Mouse (Mus musculus) frontal cortex, postnatal 14 days (tissue): ENCODE data around the gene Slc27a2.
A peak's percentile ranks its signal among the peaks of the same experiment; 100 is the strongest.
"Not testable (repeated sequence)": the region's sequence is repeated elsewhere in the genome, so short reads cannot be mapped to it uniquely, and the experiment has no call there.

Source experiments
- DNase-seq, 2 experiments: peaks; one replicate each; pipeline ENCODE4 v3.0.0; 2022; ENCODE audit warnings: low spot score in 2 of 2

Gene Slc27a2

GRCm38 (mm10) chr2:126552357-126553290, at the start of gene Slc27a2:
Gene Slc27a2 (plus strand): TSS chr2:126552407.
- DNase-seq, result peak in 1 of 2 experiments; percentile 7

- DNase-seq, result no peak
Observed at GRCm38 (mm10) chr2:126505156-126505555, 47.1 kb upstream of the Slc27a2 start.

DNA sequence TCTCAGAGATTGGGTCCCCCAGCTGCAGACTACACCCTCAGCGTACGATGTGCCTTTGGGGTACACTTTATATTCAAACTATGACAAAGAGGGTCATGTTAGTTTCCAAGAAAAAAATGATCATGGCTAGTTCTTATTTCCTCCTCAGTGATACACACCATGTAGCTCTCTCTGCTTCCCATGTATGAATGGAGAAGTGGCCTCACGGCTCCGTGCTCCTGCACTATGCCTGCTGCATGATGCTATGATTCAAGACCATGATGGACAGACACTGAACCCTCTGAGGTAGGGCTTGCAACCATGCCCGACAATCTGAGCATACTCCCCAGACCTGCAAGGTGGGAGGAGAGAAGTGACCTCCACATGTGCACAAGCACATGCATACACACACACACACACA, 44.7 kb upstream of the Slc27a2 start:
- DNase-seq, result no peak

DNA sequence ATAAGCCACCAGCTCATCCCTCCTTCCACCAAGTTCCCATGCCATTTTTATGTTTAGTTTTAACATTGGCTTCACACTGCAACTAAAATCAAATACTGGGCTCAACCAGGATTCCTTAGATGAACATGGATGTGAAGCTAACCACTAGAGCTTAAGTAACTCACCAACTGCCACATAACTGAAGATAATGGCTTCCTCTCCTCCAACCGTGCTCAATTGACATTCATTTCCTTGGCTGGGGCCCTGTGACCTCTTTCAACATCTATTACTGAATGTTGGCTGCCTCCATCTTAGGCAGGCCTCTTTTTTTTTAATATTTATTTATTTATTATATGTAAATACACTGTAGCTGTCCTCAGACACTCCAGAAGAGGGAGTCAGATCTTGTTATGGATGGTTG, 44.0 kb upstream of the Slc27a2 start:
- no peak for DNase-seq

GRCm38 (mm10) chr2:126515069-126515826, 37.0 kb upstream of the Slc27a2 start:
- DNase-seq, result no peak

GRCm38 (mm10) chr2:126519872-126520581, 32.2 kb upstream of the Slc27a2 start:
- no peak for DNase-seq

DNA sequence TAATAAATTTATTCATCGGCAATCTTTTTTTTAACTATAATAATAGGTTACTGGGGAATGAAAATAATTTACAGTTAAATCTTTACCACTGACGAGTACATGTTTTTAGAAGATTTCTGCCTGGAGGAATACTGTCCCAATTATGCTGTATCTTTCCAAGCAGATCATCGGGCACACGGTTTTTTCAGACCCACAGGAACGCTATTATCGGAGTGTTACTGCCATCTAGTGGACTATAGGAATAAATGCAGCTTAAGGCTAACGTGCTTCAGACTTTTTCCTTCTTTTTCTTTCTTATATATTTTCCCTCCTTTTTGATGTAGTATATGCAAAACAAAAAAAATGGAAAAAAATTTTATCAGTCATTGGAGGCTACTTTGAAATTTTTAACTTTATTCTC, 31.4 kb upstream of the Slc27a2 start:
- no peak for DNase-seq

GRCm38 (mm10) chr2:126521471-126521870, 30.7 kb upstream of the Slc27a2 start:
- DNase-seq, result no peak

DNA sequence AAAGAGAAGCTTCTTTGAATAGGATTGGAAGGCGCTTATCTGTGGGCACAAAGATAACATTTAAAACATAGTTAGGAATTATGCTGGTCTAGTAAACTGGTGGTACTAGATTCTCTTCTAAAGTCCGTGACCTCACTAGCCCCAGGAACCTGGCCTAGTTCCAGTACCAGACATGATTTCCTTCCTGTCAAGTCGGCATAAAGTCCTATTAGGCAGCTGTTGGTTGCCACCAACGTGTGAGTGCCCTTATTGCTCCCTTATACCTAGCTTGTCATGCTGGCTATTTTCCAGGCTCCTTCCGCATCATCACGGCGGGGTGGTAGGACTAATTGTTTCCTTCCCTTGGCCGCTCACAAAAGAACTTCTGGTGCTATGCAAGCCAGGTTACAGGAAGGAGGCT, 30.2 kb upstream of the Slc27a2 start:
- no peak for DNase-seq

DNA sequence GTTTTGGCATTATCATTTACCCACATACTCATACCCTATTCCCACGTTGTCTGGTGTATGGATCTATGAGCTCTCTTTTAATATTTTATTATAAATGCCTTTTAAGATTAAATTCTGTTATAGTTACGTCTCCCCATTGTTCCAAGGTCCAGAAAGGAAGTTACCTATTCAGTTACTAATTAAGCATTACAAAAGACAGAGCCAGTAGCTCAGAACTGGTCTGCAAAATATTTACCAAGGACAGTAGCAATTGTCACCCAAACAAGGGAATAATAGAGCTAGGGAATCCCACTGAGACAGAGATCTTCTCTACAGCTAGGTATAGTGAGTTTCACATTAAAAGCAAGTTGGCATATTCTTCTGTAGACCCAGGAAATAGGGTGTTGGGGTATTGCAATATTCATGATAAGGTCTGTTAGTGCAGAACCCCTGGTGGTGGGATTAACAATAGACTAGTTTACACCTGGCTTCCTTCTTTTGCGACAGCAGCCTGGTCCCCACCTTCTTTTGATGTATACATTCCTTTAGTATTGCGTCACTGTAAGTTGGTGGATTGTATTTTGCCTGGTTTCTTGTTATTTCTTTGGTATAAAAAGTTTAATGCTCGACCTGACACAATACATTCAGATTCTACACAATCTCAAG, 29.0 kb upstream of the Slc27a2 start:
- not testable (repeated sequence) for DNase-seq

DNA sequence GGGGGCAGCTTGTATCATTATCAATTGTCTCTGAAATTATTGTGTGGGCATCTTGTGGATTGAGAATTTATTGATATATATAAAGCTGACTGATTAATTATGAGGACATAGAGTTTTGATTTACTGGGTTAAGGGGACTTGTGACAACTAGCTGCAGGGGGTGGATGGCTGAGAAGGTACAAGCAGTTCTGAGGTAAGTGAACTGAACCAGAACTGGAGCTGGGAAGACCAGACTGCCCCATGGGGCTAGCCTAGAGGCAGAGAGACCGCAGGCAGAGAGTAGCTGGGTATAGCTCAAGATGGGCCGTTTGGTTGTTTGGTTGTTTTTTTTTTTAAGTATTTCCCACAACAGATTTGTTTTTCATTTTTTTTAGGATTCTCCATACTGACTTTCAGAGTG, 27.9 kb upstream of the Slc27a2 start:
- no peak for DNase-seq

- DNase-seq, result no peak
Observed at GRCm38 (mm10) chr2:126527461-126527860, 24.7 kb upstream of the Slc27a2 start.

GRCm38 (mm10) chr2:126530581-126530980, 21.6 kb upstream of the Slc27a2 start:
- DNase-seq, result no peak

GRCm38 (mm10) chr2:126537654-126538053, 14.6 kb upstream of the Slc27a2 start:
- no peak for DNase-seq

GRCm38 (mm10) chr2:126540390-126540925, 11.7 kb upstream of the Slc27a2 start:
- DNase-seq, result no peak

- no peak for DNase-seq
Observed at GRCm38 (mm10) chr2:126542211-126542610, 10.0 kb upstream of the Slc27a2 start.

- DNase-seq, result no peak
Observed at GRCm38 (mm10) chr2:126545297-126545696, 6.9 kb upstream of the Slc27a2 start.

- no peak for DNase-seq
Observed at GRCm38 (mm10) chr2:126546392-126546791, 5.8 kb upstream of the Slc27a2 start.

- DNase-seq, result no peak
Observed at GRCm38 (mm10) chr2:126549681-126550080, 2.5 kb upstream of the Slc27a2 start.

DNA sequence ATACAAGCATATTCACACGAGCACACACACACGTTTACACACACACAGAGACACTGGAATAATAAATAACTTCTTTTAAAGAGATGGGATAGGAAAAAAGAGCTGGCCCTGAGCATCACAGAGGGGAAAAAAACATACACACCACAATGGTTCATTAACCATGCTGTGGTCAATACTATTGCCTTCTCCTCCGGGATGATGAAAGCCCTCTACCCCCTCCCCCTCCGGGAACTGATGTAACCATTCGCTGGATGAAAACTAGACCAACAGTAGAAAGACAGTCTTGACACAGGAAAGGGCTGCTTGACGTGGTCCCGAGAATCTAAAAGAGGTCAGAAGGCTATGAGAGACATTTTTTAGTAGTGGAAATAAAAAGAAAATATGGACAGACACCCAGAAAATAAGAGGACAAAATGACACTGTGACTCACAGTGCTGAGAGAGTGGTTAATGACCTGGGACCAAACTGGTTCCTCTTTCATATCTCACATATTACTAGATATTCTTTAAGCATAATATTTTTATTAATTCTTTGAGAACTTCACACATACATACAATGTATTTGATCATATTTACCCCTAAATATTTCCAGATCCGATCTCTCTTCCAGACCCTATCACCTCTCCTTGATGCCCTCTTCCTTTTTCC, 840 bp upstream of the Slc27a2 start:
- no peak for DNase-seq

DNA sequence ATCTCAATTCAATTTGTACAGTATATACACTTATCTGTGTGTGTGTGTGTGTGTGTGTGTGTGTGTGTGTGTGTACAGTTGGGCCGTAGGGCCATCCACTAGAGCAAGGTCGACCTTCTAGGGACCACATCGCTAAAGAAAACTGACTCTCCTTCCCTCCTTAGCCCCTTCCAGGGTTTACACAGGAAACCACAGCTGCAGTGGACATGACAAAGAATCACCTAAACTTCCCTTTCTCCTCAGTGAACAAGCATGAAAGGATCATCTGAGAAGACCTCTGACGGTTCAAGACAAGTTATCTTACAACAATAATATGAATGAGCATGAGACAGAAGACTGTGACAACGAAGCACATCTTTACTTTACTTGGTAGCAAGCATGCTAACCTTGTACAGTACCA, 311 bp upstream of the Slc27a2 start:
- no peak for DNase-seq
